Mouse (Mus musculus) stomach, embryonic 15.5 days (tissue): Measurements from ENCODE around the gene Nifk. TPM values are rescaled to one million over a fixed set of nuclear protein-coding genes. Genes with fewer than 3 reads are reported as not detected.

Experiments
- polyA plus RNA-seq: library from polyadenylated mRNA; unstranded; fragments of >200 nt; fragmentation: Nextera tagmentation; extraction: Ambion mirVana; gene quantifications from 2 replicates; pipeline ENCODE4 v1.2.1, GENCODE M21; 2015

Nifk gene
- polyA plus RNA-seq, 1 experiment from 2014 or later: 70.1 TPM

Other genes with a start within 250 kb of the Nifk start
- 0.09 and 0.10 TPM in 2 replicates for gene Gm29106, start 145.3 kb upstream of the Nifk start, polyA plus RNA-seq
- gene Tsn, start 10.1 kb upstream of the Nifk start, polyA plus RNA-seq: 247 and 267 TPM in 2 replicates
- gene Clasp1, start 67.2 kb downstream of the Nifk start, polyA plus RNA-seq: 38.7 and 42.1 TPM in 2 replicates